Mouse (Mus musculus) midbrain, postnatal 0 days (tissue): ENCODE data around the gene Gm20521. TPM values are rescaled to one million over a fixed set of nuclear protein-coding genes. Genes with fewer than 3 reads are reported as not detected.
A peak's percentile ranks its signal among the peaks of the same experiment; 100 is the strongest.

Source experiments
- ATAC-seq: fragments of 200-750 bp; cut with Nextera tagmentation; 2 replicates; pipeline ENCODE4 v1.8.0; 2017; ENCODE audit warnings: moderate number of reproducible peaks, mild to moderate bottlenecking, moderate TSS enrichment, moderate library complexity; ENCODE audit not compliant: low FRiP score
- DNase-seq: peaks from one replicate; pipeline ENCODE4 v3.0.0-alpha.2; 2015; ENCODE audit warnings: low spot score
- H3K27ac ChIP-seq: fragments of 300-500 bp; sonication (generic); 2 replicates; pipeline ENCODE4 v1.5.1; 2014; ENCODE audit warnings: low read depth, mild to moderate bottlenecking, low read length, mixed read lengths
- H3K27me3 ChIP-seq: fragments of 300-500 bp; sonication (generic); 2 replicates; pipeline ENCODE4 v1.6.1; 2014; ENCODE audit warnings: low read length, control low read depth, mixed read lengths; ENCODE audit not compliant: insufficient read depth
- H3K36me3 ChIP-seq: fragments of 300-500 bp; sonication (generic); 2 replicates; pipeline ENCODE4 v1.6.1; 2014; ENCODE audit warnings: low read length, control low read depth, mixed read lengths; ENCODE audit not compliant: insufficient read depth
- H3K4me1 ChIP-seq: fragments of 300-500 bp; sonication (generic); 2 replicates; pipeline ENCODE4 v1.6.1; 2014; ENCODE audit warnings: mild to moderate bottlenecking, control low read depth, antibody characterized with exemption, low read length, mixed read lengths; ENCODE audit not compliant: insufficient read depth
- H3K4me2 ChIP-seq: fragments of 300-500 bp; sonication (generic); 2 replicates; pipeline ENCODE4 v1.6.1; 2014; ENCODE audit warnings: low read depth, mild to moderate bottlenecking, low read length, mixed read lengths; ENCODE audit not compliant: poor library complexity, severe bottlenecking
- H3K4me3 ChIP-seq: fragments of 300-500 bp; sonication (generic); 2 replicates; pipeline ENCODE4 v1.5.1; 2014; ENCODE audit warnings: low read depth, mild to moderate bottlenecking, low read length, moderate library complexity
- H3K9ac ChIP-seq: fragments of 300-500 bp; sonication (generic); replicated peaks from 2 replicates; pipeline ENCODE4 v1.6.1; 2014; ENCODE audit warnings: mild to moderate bottlenecking, low read length, moderate library complexity, mixed read lengths; ENCODE audit not compliant: poor library complexity, severe bottlenecking
- H3K9me3 ChIP-seq: fragments of 300-500 bp; sonication (generic); 2 replicates; pipeline ENCODE4 v1.6.1; 2016; ENCODE audit warnings: low read length, control low read depth
- CTCF ChIP-seq: IDR thresholded peaks from 2 replicates; pipeline ENCODE4 v1.5.1; 2016; ENCODE audit warnings: antibody characterized with exemption, mild to moderate bottlenecking
- WGBS: fragments of 180-500 bp; shearing (Covaris S2); extraction: QIAGEN DNeasy Blood & Tissue Kit; methylation state at CpG from one replicate; pipeline ENCODE4 v1.1.7; 2014; 5-methylcytosine and 5-hydroxymethylcytosine counted together
- polyA plus RNA-seq: library from polyadenylated mRNA; unstranded; fragments of >200 nt; fragmentation: Nextera tagmentation; extraction: Ambion mirVana; gene quantifications from 2 replicates; pipeline ENCODE4 v1.2.1, GENCODE M21; 2015
- total RNA-seq: library from RNA; depleted of rRNA; stranded (reverse); fragments of >200 nt; gene quantifications from 2 replicates; pipeline ENCODE4 v1.2.3, GENCODE M21; 2014

The Gm20521 gene
- total and polyA plus RNA-seq, 2 experiments from 2014 or later = 0.82 to 1.6 TPM

- WGBS = 91% methylated on average over 16 of the region's 16 CpGs
- no peak for TF ChIP-seq CTCF
- no peak overlapping the region for H3K27ac ChIP-seq
- H3K4me2 ChIP-seq = no peak overlapping the region
- H3K4me1 ChIP-seq = no peaks in the 10 kb centered on the region
- ATAC-seq (no peak), DNase-seq (no peak)
- H3K36me3 ChIP-seq = no peaks in the 10 kb centered on the region
- no peak overlapping the region for H3K4me3 ChIP-seq
- no peak overlapping the region for H3K9ac ChIP-seq
- H3K27me3 ChIP-seq = no peaks in the 10 kb centered on the region
- H3K9me3 ChIP-seq = no peaks in the 10 kb centered on the region
Measured at GRCm38 (mm10) chr14:54937361-54938182, 54.3 kb downstream of the Gm20521 start.

- H3K9ac ChIP-seq = no peak overlapping the region
- H3K4me1 ChIP-seq = no peaks in the 10 kb centered on the region
- ATAC-seq (no peak), DNase-seq (no peak)
- no peak overlapping the region for H3K4me2 ChIP-seq
- 81% methylated on average over 15 of the region's 15 CpGs for WGBS
- no peak for TF ChIP-seq CTCF
- no peaks in the 10 kb centered on the region for H3K27me3 ChIP-seq
- no peak overlapping the region for H3K4me3 ChIP-seq
- H3K27ac ChIP-seq = no peak overlapping the region
- H3K36me3 ChIP-seq = no peaks in the 10 kb centered on the region
- no peaks in the 10 kb centered on the region for H3K9me3 ChIP-seq
Measured at GRCm38 (mm10) chr14:54938431-54939219, 55.4 kb downstream of the Gm20521 start.

GRCm38 (mm10) chr14:54939434-54940175, 56.4 kb downstream of the Gm20521 start:
- H3K36me3 ChIP-seq = no peaks in the 10 kb centered on the region
- DNase-seq = peak; percentile 41
- H3K27ac ChIP-seq = no peak overlapping the region
- peak; percentile 69 for TF ChIP-seq CTCF
- no peak overlapping the region for H3K4me2 ChIP-seq
- WGBS = 61% methylated on average over 12 of the region's 12 CpGs
- no peaks in the 10 kb centered on the region for H3K27me3 ChIP-seq
- H3K4me1 ChIP-seq = no peaks in the 10 kb centered on the region
- H3K9me3 ChIP-seq = no peaks in the 10 kb centered on the region
- H3K9ac ChIP-seq = no peak overlapping the region
- no peak for ATAC-seq
- no peak overlapping the region for H3K4me3 ChIP-seq

DNA sequence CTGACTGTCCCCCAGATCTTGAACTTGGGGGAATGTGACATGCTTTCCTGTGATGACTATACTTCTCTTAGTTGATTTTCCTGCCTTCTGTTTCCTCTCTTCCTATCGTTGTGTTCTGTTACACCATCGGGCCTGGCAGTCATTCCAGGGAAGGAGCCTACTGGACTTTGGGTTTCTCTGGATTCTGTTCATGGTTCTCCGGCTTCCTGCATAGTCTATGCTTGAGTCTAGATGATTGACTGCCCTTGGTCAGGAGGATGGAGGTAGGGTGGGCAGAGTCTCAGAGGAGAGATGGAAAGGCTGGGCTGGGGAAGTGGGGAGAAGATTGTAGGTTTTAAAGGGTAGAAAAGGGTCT, 56.9 kb downstream of the Gm20521 start:
- H3K27ac ChIP-seq = no peak overlapping the region
- 82% methylated on average over 3 of the region's 3 CpGs for WGBS
- no peak for TF ChIP-seq CTCF

GRCm38 (mm10) chr14:54941024-54941978, 58.1 kb downstream of the Gm20521 start:
- Histone ChIP-seq H3K27me3 (no peaks in the 10 kb centered on the region), H3K4me1 (no peaks in the 10 kb centered on the region), H3K9me3 (no peaks in the 10 kb centered on the region), H3K4me2 (no peak overlapping the region), H3K36me3 (no peaks in the 10 kb centered on the region), H3K9ac (no peak overlapping the region), H3K4me3 (no peak overlapping the region), H3K27ac (no peak overlapping the region)
- no peak for TF ChIP-seq CTCF
- DNase-seq = no peak
- 64% methylated on average over 13 of the region's 13 CpGs for WGBS
- no peak for ATAC-seq

More for the DNA sequence above, 56.9 kb downstream of the Gm20521 start:
- no peaks in the 10 kb centered on the region for H3K36me3 ChIP-seq
- H3K9ac ChIP-seq = no peak overlapping the region
- DNase-seq (no peak), ATAC-seq (no peak)
- no peak overlapping the region for H3K4me2 ChIP-seq
- H3K27me3 ChIP-seq = no peaks in the 10 kb centered on the region
- H3K4me1 ChIP-seq = no peaks in the 10 kb centered on the region
- H3K9me3 ChIP-seq = no peaks in the 10 kb centered on the region
- no peak overlapping the region for H3K4me3 ChIP-seq
